Mouse (Mus musculus): ENCODE results near the gene Proca1. TPM values are rescaled to one million over a fixed set of nuclear protein-coding genes. Genes with fewer than 3 reads are reported as not detected.

Proca1 gene
- polyA plus RNA-seq, 1 experiment from 2014 or later = 1.3 TPM

- Histone ChIP-seq H3K27me3 (no peaks in the 10 kb centered on the region), H3K27ac (no peak overlapping the region), H3K9me3 (replicated peaks) (no peaks in the 10 kb centered on the region), H3K9ac (no peak overlapping the region), H3K4me1 (peaks cover 31% of the 10 kb centered on the region), H3K4me2 (no peak overlapping the region), H3K4me3 (no peak overlapping the region), H3K36me3 (ENCODE audit: poor library complexity, severe bottlenecking) (peaks cover 2% of the 10 kb centered on the region)
- ATAC-seq = no peak
- WGBS = 87% methylated on average over 14 of the region's 14 CpGs
Measured at GRCm38 (mm10) chr11:78167257-78167959, 25.8 kb upstream of the Proca1 start.

GRCm38 (mm10) chr11:78168541-78169468, 24.4 kb upstream of the Proca1 start:
- Histone ChIP-seq H3K4me2 (no peak overlapping the region), H3K27ac (no peak overlapping the region), H3K4me1 (peaks cover 17% of the 10 kb centered on the region), H3K36me3 (ENCODE audit: poor library complexity, severe bottlenecking) (no peaks in the 10 kb centered on the region), H3K27me3 (no peaks in the 10 kb centered on the region), H3K9me3 (replicated peaks) (no peaks in the 10 kb centered on the region), H3K9ac (no peak overlapping the region), H3K4me3 (no peak overlapping the region)
- ATAC-seq = no peak
- WGBS = 57% methylated on average over 19 of the region's 19 CpGs

GRCm38 (mm10) chr11:78170306-78170705, 22.9 kb upstream of the Proca1 start:
- no peak overlapping the region for H3K4me3 ChIP-seq
- H3K36me3 ChIP-seq (ENCODE audit: poor library complexity, severe bottlenecking) = no peaks in the 10 kb centered on the region
- H3K4me2 ChIP-seq = no peak overlapping the region
- no peaks in the 10 kb centered on the region for H3K9me3 ChIP-seq (replicated peaks)
- no peak overlapping the region for H3K27ac ChIP-seq
- WGBS = 92% methylated on average over 15 of the region's 15 CpGs
- H3K4me1 ChIP-seq = peaks cover 12% of the 10 kb centered on the region
- H3K9ac ChIP-seq = no peak overlapping the region
- no peak for ATAC-seq
- no peaks in the 10 kb centered on the region for H3K27me3 ChIP-seq

- Histone ChIP-seq H3K4me1 (peaks cover 9% of the 10 kb centered on the region), H3K4me3 (no peak overlapping the region), H3K27me3 (no peaks in the 10 kb centered on the region), H3K27ac (no peak overlapping the region), H3K9ac (no peak overlapping the region), H3K4me2 (no peak overlapping the region), H3K9me3 (replicated peaks) (no peaks in the 10 kb centered on the region), H3K36me3 (ENCODE audit: poor library complexity, severe bottlenecking) (no peaks in the 10 kb centered on the region)
- no peak for ATAC-seq
- 65% methylated on average over 4 of the region's 4 CpGs for WGBS
Measured at GRCm38 (mm10) chr11:78171328-78171727, 21.9 kb upstream of the Proca1 start.

GRCm38 (mm10) chr11:78172034-78172747, 21.0 kb upstream of the Proca1 start:
- Histone ChIP-seq H3K9ac (0 out of 2 replicates have a peak overlapping the region, but pooled peaks have one; percentile 8), H3K4me1 (peaks cover 11% of the 10 kb centered on the region), H3K27ac (no peak overlapping the region), H3K36me3 (ENCODE audit: poor library complexity, severe bottlenecking) (no peaks in the 10 kb centered on the region), H3K4me2 (no peak overlapping the region), H3K9me3 (replicated peaks) (no peaks in the 10 kb centered on the region), H3K27me3 (no peaks in the 10 kb centered on the region), H3K4me3 (no peak overlapping the region)
- ATAC-seq = no peak
- 75% methylated on average over 16 of the region's 16 CpGs for WGBS

- no peaks in the 10 kb centered on the region for H3K36me3 ChIP-seq (ENCODE audit: poor library complexity, severe bottlenecking)
- H3K9ac ChIP-seq = 0 out of 2 replicates have a peak overlapping the region, but pooled peaks have one; percentile 4
- H3K4me2 ChIP-seq = no peak overlapping the region
- peaks cover 18% of the 10 kb centered on the region for H3K4me1 ChIP-seq
- 87% methylated on average over 19 of the region's 19 CpGs for WGBS
- no peak for ATAC-seq
- H3K27ac ChIP-seq = no peak overlapping the region
- no peak overlapping the region for H3K4me3 ChIP-seq
- H3K27me3 ChIP-seq = no peaks in the 10 kb centered on the region
- H3K9me3 ChIP-seq (replicated peaks) = no peaks in the 10 kb centered on the region
Measured at GRCm38 (mm10) chr11:78172748-78173383, 20.3 kb upstream of the Proca1 start.

- Histone ChIP-seq H3K9ac (no peak overlapping the region), H3K27me3 (no peaks in the 10 kb centered on the region), H3K27ac (no peak overlapping the region), H3K36me3 (ENCODE audit: poor library complexity, severe bottlenecking) (peaks cover 4% of the 10 kb centered on the region), H3K4me2 (no peak overlapping the region), H3K9me3 (replicated peaks) (no peaks in the 10 kb centered on the region), H3K4me1 (peaks cover 34% of the 10 kb centered on the region), H3K4me3 (no peak overlapping the region)
- no peak for ATAC-seq
- 90% methylated on average over 3 of the region's 3 CpGs for WGBS
Measured at GRCm38 (mm10) chr11:78174506-78174905, 18.7 kb upstream of the Proca1 start.

GRCm38 (mm10) chr11:78175771-78176401, 17.3 kb upstream of the Proca1 start:
- H3K4me3 ChIP-seq = peak overlapping the region; percentile 61
- peaks cover 18% of the 10 kb centered on the region for H3K36me3 ChIP-seq (ENCODE audit: poor library complexity, severe bottlenecking)
- H3K4me1 ChIP-seq = peaks cover 47% of the 10 kb centered on the region
- ATAC-seq = no peak
- H3K9me3 ChIP-seq (replicated peaks) = no peaks in the 10 kb centered on the region
- peak overlapping the region; percentile 61 for H3K27ac ChIP-seq
- H3K9ac ChIP-seq = peak overlapping the region; percentile 74; the same call in 1 of the 2 replicates
- H3K4me2 ChIP-seq = peak overlapping the region; percentile 86
- no peaks in the 10 kb centered on the region for H3K27me3 ChIP-seq
- WGBS = 5% methylated on average over 9 of the region's 10 CpGs

GRCm38 (mm10) chr11:78176402-78176862, 16.8 kb upstream of the Proca1 start, which contains the start of the genes Nek8 and Tlcd1:
Gene Nek8, minus strand, starts transcription at chr11:78176675.
Gene Tlcd1, plus strand, starts transcription at chr11:78176711.
- no peaks in the 10 kb centered on the region for H3K9me3 ChIP-seq (replicated peaks)
- peak within 1 kb of the TSS; percentile 74 for H3K9ac ChIP-seq
- peak; percentile 69 for ATAC-seq
- no peaks in the 10 kb centered on the region for H3K27me3 ChIP-seq
- H3K27ac ChIP-seq = peak within 1 kb of the TSS; percentile 93
- peaks cover 51% of the 10 kb centered on the region for H3K4me1 ChIP-seq
- peaks cover 24% of the 10 kb centered on the region for H3K36me3 ChIP-seq (ENCODE audit: poor library complexity, severe bottlenecking)
- H3K4me3 ChIP-seq = peak within 1 kb of the TSS; percentile 61
- under 1% methylated on average over 32 of the region's 32 CpGs for WGBS
- peak within 1 kb of the TSS; percentile 86 for H3K4me2 ChIP-seq

- Histone ChIP-seq H3K4me2 (peak overlapping the region; percentile 86), H3K27ac (no peak overlapping the region), H3K27me3 (no peaks in the 10 kb centered on the region), H3K9me3 (replicated peaks) (no peaks in the 10 kb centered on the region), H3K4me3 (peak overlapping the region; percentile 61), H3K36me3 (ENCODE audit: poor library complexity, severe bottlenecking) (peaks cover 28% of the 10 kb centered on the region), H3K4me1 (peaks cover 56% of the 10 kb centered on the region), H3K9ac (peak overlapping the region; percentile 74)
- ATAC-seq = no peak
- WGBS = under 1% methylated on average over 23 of the region's 23 CpGs
Measured at GRCm38 (mm10) chr11:78176905-78177331, 16.3 kb upstream of the Proca1 start.

GRCm38 (mm10) chr11:78177437-78177836, 15.8 kb upstream of the Proca1 start:
- 0 out of 2 replicates have a peak, but pooled peaks have one; percentile 1 for ATAC-seq
- peaks cover 32% of the 10 kb centered on the region for H3K36me3 ChIP-seq (ENCODE audit: poor library complexity, severe bottlenecking)
- H3K27ac ChIP-seq = peak overlapping the region; percentile 93; the same call in 1 of the 2 replicates
- H3K9ac ChIP-seq = peak overlapping the region; percentile 74
- no peaks in the 10 kb centered on the region for H3K9me3 ChIP-seq (replicated peaks)
- H3K4me2 ChIP-seq = peak overlapping the region; percentile 86
- 2% methylated on average over 10 of the region's 10 CpGs for WGBS
- H3K27me3 ChIP-seq = no peaks in the 10 kb centered on the region
- H3K4me1 ChIP-seq = peaks cover 61% of the 10 kb centered on the region
- H3K4me3 ChIP-seq = peak overlapping the region; percentile 61
